Mouse (Mus musculus) kidney, adult 18-20 months (tissue): ENCODE measurements around the gene Jph3.

Experiments
- DNase-seq: peaks from one replicate; pipeline ENCODE4 v3.0.0; 2021

The Jph3 gene

DNA sequence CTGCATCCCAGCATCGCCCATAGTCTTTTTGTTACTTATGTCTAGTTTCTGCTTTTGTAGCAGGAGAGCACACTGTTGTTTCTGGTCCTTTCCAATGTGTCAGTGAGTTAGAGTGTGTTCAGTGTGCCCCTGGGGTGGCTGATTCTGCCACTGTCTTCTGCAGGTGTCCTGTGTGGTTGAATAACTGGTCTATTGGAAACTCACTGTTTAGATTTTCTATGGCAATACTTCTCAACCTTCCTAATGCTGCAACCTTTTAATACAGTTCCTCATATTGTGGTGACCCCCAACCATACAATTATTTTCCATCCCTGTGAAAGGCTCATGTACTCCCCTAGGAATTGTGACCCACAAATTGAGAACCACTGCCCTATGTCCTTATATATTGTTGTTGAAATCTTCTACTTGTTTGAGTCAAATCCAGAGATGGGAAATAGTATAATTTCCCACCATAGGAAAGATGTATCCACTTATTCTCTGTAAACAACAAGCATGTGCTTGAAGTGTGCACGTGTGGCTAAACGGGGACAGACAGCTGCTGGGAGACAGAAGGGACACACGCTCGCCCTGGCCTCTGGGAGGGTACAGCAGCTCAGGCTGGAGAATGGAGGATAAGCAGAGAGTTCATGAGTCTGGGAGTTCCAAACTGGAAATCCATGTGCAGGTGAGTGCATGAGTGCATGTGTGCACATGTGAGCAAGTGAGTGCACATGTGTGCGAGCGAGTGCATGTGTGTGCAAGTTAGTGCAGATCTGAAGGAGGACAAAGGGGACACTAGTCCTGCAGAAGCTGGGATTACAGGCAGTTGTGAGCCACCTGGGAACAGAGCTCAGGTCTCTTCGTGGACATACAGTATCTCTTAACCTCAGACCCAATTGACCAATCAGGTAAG lies 112.9 kb downstream of the Jph3 start:
- no peak for DNase-seq

DNA sequence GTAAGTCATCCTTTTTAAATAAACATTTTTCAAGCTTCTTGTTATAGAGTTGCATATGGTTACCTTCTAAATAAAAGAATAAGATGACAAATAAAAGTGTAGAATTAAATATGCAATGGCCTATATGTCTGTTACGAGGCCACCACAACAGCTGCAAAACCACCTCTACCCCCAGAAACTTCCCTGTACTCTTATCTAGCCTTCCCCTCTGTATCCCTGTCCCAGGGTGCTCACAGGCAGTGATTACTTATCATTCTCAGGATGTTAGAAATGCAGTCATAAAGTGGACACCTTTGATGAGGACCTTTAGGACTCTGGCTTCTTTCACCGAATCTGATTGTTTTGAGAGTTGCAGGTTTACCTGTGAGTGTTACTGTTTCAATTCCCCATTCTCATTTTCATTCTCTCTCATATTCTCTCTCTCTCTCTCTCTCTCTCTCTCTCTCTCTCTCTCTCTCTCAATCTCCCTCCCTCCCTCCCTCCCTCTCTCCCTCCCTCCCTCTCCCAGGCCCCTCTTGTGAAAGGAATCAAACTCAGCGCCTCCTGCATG lies 113.8 kb downstream of the Jph3 start:
- no peak for DNase-seq
